Mouse (Mus musculus) stomach, postnatal 0 days (tissue): ENCODE results near the gene Olfr545.

ENCODE experiments used
- CTCF ChIP-seq: IDR thresholded peaks from 2 replicates; pipeline ENCODE4 v1.5.1; 2016; ENCODE audit warnings: antibody characterized with exemption, low read depth, mild to moderate bottlenecking, moderate library complexity
- EP300 ChIP-seq: optimal IDR thresholded peaks from 2 replicates; pipeline ENCODE3; 2016; ENCODE audit warnings: antibody characterized with exemption

DNA sequence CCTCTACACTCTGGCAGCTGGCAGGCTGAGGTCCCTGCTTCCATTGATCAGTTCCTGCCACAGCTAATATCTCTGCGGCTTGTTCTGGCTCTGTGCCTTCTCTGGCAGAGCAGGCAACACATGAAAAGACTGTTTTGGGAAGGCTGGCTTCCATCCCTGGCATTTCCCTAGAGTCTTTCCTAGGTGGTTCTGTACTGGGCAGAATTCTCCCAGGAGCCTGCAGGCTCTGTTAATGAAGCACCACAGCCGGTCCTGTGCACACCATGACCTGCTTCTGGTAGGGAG is 17.6 kb upstream of the Olfr545 start:
- TF ChIP-seq CTCF = no peak
- TF ChIP-seq EP300 = no peak
